In the genomic region with DNA sequence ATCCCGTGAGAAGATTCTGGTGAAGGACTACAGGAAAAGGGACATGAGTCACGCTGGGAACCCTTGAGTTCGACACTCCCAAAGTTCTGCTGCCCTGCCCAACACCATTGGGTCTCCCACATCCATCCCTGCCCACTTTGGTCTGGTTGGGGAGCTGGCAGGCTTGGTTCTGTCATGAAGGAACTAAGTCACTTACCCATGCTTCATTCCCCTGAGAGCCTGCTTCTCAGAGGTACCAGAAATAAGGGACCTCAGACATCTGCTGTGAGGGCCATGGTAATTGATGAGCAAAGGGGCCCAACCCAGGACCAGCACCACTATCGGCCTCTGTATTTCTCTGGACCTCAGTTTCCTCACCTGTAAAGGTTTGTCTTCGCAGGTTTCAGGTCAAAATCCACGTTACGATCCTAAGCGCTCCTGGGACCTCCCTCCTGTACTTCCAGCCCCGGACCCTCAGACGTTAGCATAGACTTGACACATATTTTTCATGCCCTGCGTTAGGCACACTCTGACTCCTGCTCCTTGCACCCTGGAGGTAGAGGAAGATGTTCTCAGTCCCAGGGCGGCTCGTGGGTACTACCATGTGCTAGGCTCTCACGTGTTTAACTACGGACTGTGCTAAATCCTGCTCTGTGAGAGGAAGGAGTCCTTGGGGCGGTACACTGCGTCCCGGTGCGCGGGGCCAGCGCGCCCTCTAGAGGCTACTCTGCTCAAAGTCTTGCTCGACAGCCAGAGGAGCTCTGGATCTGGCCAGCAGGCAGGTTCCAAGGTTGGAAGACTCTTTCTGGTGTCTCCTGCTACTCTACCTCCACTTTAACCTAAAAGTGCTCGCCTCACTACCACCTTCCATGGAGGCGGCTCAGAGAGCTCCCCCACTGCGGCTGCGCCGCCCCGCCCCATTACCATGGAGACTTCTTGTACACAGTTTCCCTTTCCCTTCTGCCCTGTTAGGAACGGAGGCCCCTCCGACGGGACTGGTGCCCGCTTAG, we compare ENCODE assay signal across 8 mouse cellular contexts. TPM values are rescaled to one million over a fixed set of nuclear protein-coding genes. Genes with fewer than 3 reads are reported as not detected.
DNase-seq lines count a peak whose midpoint lies in the region; ATAC-seq and TF ChIP-seq lines count a peak whose summit lies in the region.

Wdr38 (plus strand) TSS at position 91 of the 989 bp plus-strand sequence.

- H3K27me3 ChIP-seq in embryonic facial prominence, embryonic 15.5 days, result 0 out of 2 replicates have a peak, but pooled peaks cover 6% of the 10 kb centered on the region
- no peaks in the 10 kb centered on the region for H3K27me3 ChIP-seq in heart, embryonic 10.5 days (ENCODE audit: insufficient read depth, poor library complexity, severe bottlenecking)
- H3K27me3 ChIP-seq in kidney, embryonic 14.5 days (ENCODE audit: control insufficient read depth, insufficient read depth, low read length), result no peaks in the 10 kb centered on the region
- H3K27me3 ChIP-seq in limb, embryonic 14.5 days (ENCODE audit: control insufficient read depth, insufficient read depth, low read length), result no peaks in the 10 kb centered on the region
- H3K27me3 ChIP-seq in midbrain, embryonic 16.5 days (ENCODE audit: control insufficient read depth, insufficient read depth, low read depth, low read length), result no peaks in the 10 kb centered on the region
- H3K27me3 ChIP-seq in spleen, adult 2 months (ENCODE audit: control insufficient read depth, insufficient read depth, low read length), result no peaks in the 10 kb centered on the region

- H3K36me3 ChIP-seq in embryonic facial prominence, embryonic 15.5 days, result peaks cover 29% of the 10 kb centered on the region
- peaks cover 32% of the 10 kb centered on the region for H3K36me3 ChIP-seq in heart, embryonic 10.5 days
- H3K36me3 ChIP-seq in kidney, embryonic 14.5 days (ENCODE audit: control insufficient read depth, insufficient read depth, low read length), result peaks cover 33% of the 10 kb centered on the region
- H3K36me3 ChIP-seq in limb, embryonic 14.5 days (ENCODE audit: control insufficient read depth, insufficient read depth, low read length), result peaks cover 31% of the 10 kb centered on the region
- H3K36me3 ChIP-seq in midbrain, embryonic 16.5 days (ENCODE audit: control insufficient read depth, insufficient read depth, low read length), result peaks cover 12% of the 10 kb centered on the region
- H3K36me3 ChIP-seq in spleen, adult 2 months (ENCODE audit: control insufficient read depth, insufficient read depth, low read length), result peaks cover 19% of the 10 kb centered on the region

- TF ChIP-seq POLR2A in bone marrow macrophage, adult 2 months (IDR thresholded peaks at IDR 0.05; ENCODE audit: borderline replicate concordance, low read depth, low read length), result no peak
- no peak for TF ChIP-seq POLR2A in limb, embryonic 14.5 days (IDR thresholded peaks at IDR 0.05; ENCODE audit: borderline replicate concordance, extremely low read depth, insufficient read depth, insufficient read length)
- no peak for TF ChIP-seq POLR2A in spleen, adult 2 months (IDR thresholded peaks at IDR 0.05; ENCODE audit: low read depth, low read length)

- peak within 1 kb of the TSS; percentile 71 for H3K4me3 ChIP-seq in bone marrow macrophage, adult 2 months (ENCODE audit: insufficient read depth, low read length)
- H3K4me3 ChIP-seq in embryonic facial prominence, embryonic 15.5 days (replicated peaks), result peak within 1 kb of the TSS; percentile 53
- H3K4me3 ChIP-seq in heart, embryonic 10.5 days, result peak within 1 kb of the TSS; percentile 58
- peak within 1 kb of the TSS; percentile 24 for H3K4me3 ChIP-seq in kidney, embryonic 14.5 days (ENCODE audit: low read length)
- peak within 1 kb of the TSS; percentile 38 for H3K4me3 ChIP-seq in limb, embryonic 14.5 days (replicated peaks; ENCODE audit: low read length)
- peak within 1 kb of the TSS; percentile 37 for H3K4me3 ChIP-seq in midbrain, embryonic 16.5 days (ENCODE audit: low read depth, low read length)
- peak within 1 kb of the TSS; percentile 65 for H3K4me3 ChIP-seq in spleen, adult 2 months (ENCODE audit: extremely low read depth, insufficient read depth, insufficient read length)

- peak within 1 kb of the TSS; percentile 55 for H3K27ac ChIP-seq in bone marrow macrophage, adult 2 months (ENCODE audit: insufficient read depth, low read depth, low read length)
- peak within 1 kb of the TSS; percentile 75 for H3K27ac ChIP-seq in embryonic facial prominence, embryonic 15.5 days (replicated peaks)
- H3K27ac ChIP-seq in heart, embryonic 10.5 days, result peak within 1 kb of the TSS; percentile 84
- H3K27ac ChIP-seq in kidney, embryonic 14.5 days (ENCODE audit: low read depth, low read length), result no peak within 1 kb of the TSS
- no peak within 1 kb of the TSS; the same call in 1 of the 2 replicates for H3K27ac ChIP-seq in limb, embryonic 14.5 days (replicated peaks; ENCODE audit: low read depth, low read length)
- H3K27ac ChIP-seq in midbrain, embryonic 16.5 days (ENCODE audit: low read length), result no peak within 1 kb of the TSS
- peak within 1 kb of the TSS; percentile 37; the same call in 1 of the 2 replicates for H3K27ac ChIP-seq in spleen, adult 2 months (ENCODE audit: insufficient read depth, low read length)

- H3K9me3 ChIP-seq in embryonic facial prominence, embryonic 15.5 days (replicated peaks), result no peaks in the 10 kb centered on the region
- no peaks in the 10 kb centered on the region for H3K9me3 ChIP-seq in heart, embryonic 10.5 days
- H3K9me3 ChIP-seq in kidney, embryonic 14.5 days (ENCODE audit: control insufficient read depth, low read length), result no peaks in the 10 kb centered on the region
- H3K9me3 ChIP-seq in limb, embryonic 14.5 days (ENCODE audit: control insufficient read depth, low read length), result no peaks in the 10 kb centered on the region
- no peaks in the 10 kb centered on the region for H3K9me3 ChIP-seq in midbrain, embryonic 16.5 days (replicated peaks; ENCODE audit: control insufficient read depth, low read length, poor library complexity, severe bottlenecking)

- H3K4me2 ChIP-seq in embryonic facial prominence, embryonic 15.5 days (replicated peaks), result peak within 1 kb of the TSS; percentile 56
- H3K4me2 ChIP-seq in kidney, embryonic 14.5 days (replicated peaks; ENCODE audit: low read depth, low read length), result peak within 1 kb of the TSS; percentile 39
- peak within 1 kb of the TSS; percentile 60 for H3K4me2 ChIP-seq in limb, embryonic 14.5 days (replicated peaks; ENCODE audit: low read depth, low read length, severe bottlenecking)
- H3K4me2 ChIP-seq in midbrain, embryonic 16.5 days (ENCODE audit: low read length), result peak within 1 kb of the TSS; percentile 51

- peak; percentile 86 for ATAC-seq in embryonic facial prominence, embryonic 15.5 days (ENCODE audit: insufficient number of reproducible peaks, low FRiP score, low TSS enrichment, low read depth)
- ATAC-seq in kidney, embryonic 14.5 days (ENCODE audit: low FRiP score, low TSS enrichment), result peak; percentile 91
- ATAC-seq in limb, embryonic 14.5 days (ENCODE audit: low FRiP score, low read depth), result peak; percentile 85
- peak; percentile 91 for ATAC-seq in midbrain, embryonic 16.5 days

- peak; percentile 100 for TF ChIP-seq CTCF in bone marrow macrophage, adult 2 months (IDR thresholded peaks at IDR 0.05; ENCODE audit: low read depth, low read length)
- TF ChIP-seq CTCF in spleen, adult 2 months (IDR thresholded peaks at IDR 0.05; ENCODE audit: extremely low read depth, insufficient read depth, insufficient read length, insufficient replicate concordance), result peak; percentile 95

- 12% methylated on average over 33 of the region's 33 CpGs for WGBS in embryonic facial prominence, embryonic 15.5 days
- WGBS in heart, embryonic 10.5 days, result 13% methylated on average over 33 of the region's 33 CpGs
- WGBS in kidney, embryonic 14.5 days, result 15% methylated on average over 33 of the region's 33 CpGs
- 14% methylated on average over 33 of the region's 33 CpGs for WGBS in limb, embryonic 14.5 days
- 14% methylated on average over 33 of the region's 33 CpGs for WGBS in midbrain, embryonic 16.5 days
- 11% methylated on average over 33 of the region's 33 CpGs for WGBS in spleen, adult 2 months

- peak; percentile 93 for DNase-seq in B cell, adult 2 months
- peak; percentile 94 for DNase-seq in heart, embryonic 10.5 days (ENCODE audit: low spot score)
- peak; percentile 88 for DNase-seq in limb, embryonic 14.5 days (ENCODE audit: low spot score)
- peak; percentile 68 to 86 for DNase-seq in spleen, adult 2 months (ENCODE audit: low read depth in 1 of 2, low spot score in 2 of 2)

- H3K9ac ChIP-seq in embryonic facial prominence, embryonic 15.5 days, result peak within 1 kb of the TSS; percentile 39
- H3K9ac ChIP-seq in kidney, embryonic 14.5 days (ENCODE audit: low read depth, low read length), result peak within 1 kb of the TSS; percentile 44
- peak within 1 kb of the TSS; percentile 51 for H3K9ac ChIP-seq in limb, embryonic 14.5 days (ENCODE audit: low read depth, low read length, severe bottlenecking)
- H3K9ac ChIP-seq in midbrain, embryonic 16.5 days (ENCODE audit: low read depth, low read length), result peak within 1 kb of the TSS; percentile 50

- peaks cover 11% of the 10 kb centered on the region for H3K4me1 ChIP-seq in bone marrow macrophage, adult 2 months (ENCODE audit: control insufficient read depth, insufficient read depth, low read length)
- H3K4me1 ChIP-seq in embryonic facial prominence, embryonic 15.5 days, result peaks cover 14% of the 10 kb centered on the region
- H3K4me1 ChIP-seq in heart, embryonic 10.5 days, result peaks cover 23% of the 10 kb centered on the region
- 0 out of 2 replicates have a peak, but pooled peaks cover 1% of the 10 kb centered on the region for H3K4me1 ChIP-seq in kidney, embryonic 14.5 days (ENCODE audit: control insufficient read depth, insufficient read depth, low read length)
- H3K4me1 ChIP-seq in limb, embryonic 14.5 days (ENCODE audit: control insufficient read depth, insufficient read depth, low read length), result 0 out of 2 replicates have a peak, but pooled peaks cover 2% of the 10 kb centered on the region
- peaks cover 3% of the 10 kb centered on the region for H3K4me1 ChIP-seq in midbrain, embryonic 16.5 days (ENCODE audit: control insufficient read depth, insufficient read depth, low read length)
- peaks cover 3% of the 10 kb centered on the region; the same call in 1 of the 2 replicates for H3K4me1 ChIP-seq in spleen, adult 2 months (ENCODE audit: control insufficient read depth, insufficient read depth, insufficient read length)

RNA-seq across cellular contexts. Expression of gene Wdr38, which starts in this region (rescaled TPM):
- polyA plus RNA-seq in bone marrow macrophage, adult 2 months (2012; ENCODE audit: insufficient read depth, insufficient read length, missing spikeins), result 1.0 and 1.1 TPM in 2 replicates
- 2.2 and 4.2 TPM in 2 replicates for polyA plus RNA-seq in embryonic facial prominence, embryonic 15.5 days (2015; fragmentation: Nextera tagmentation; extraction: Ambion mirVana)
- polyA plus RNA-seq in heart, embryonic 10.5 days (2016; fragmentation: Nextera tagmentation; extraction: Ambion mirVana), result 0.89 and 1.4 TPM in 2 replicates
- polyA plus RNA-seq in kidney, embryonic 14.5 days (2014; fragmentation: Nextera tagmentation; extraction: Ambion mirVana), result 1.4 and 1.7 TPM in 2 replicates
- polyA plus RNA-seq in limb, embryonic 14.5 days (2012; rRNA removed), result 0.58 and 0.98 TPM in 2 replicates
- 1.3 TPM in 2 replicates for polyA plus RNA-seq in limb, embryonic 14.5 days (2014; fragmentation: Nextera tagmentation; extraction: Ambion mirVana)
- polyA plus RNA-seq in midbrain, embryonic 16.5 days (2015; fragmentation: Nextera tagmentation; extraction: Ambion mirVana), result 1.8 and 2.3 TPM in 2 replicates
- 0.44 and 0.50 TPM in 2 replicates for polyA plus RNA-seq in spleen, adult 2 months (2012; rRNA removed)

Comparison
In these comparisons a context has a peak if more than half of its experiments do, and no peak if none do; other contexts are left out.
1. Peak in DNase-seq, H3K4me3 ChIP-seq and H3K27ac ChIP-seq in spleen, adult 2 months; RNA of the gene not detected or under 1 TPM.
2. H3K27ac ChIP-seq: peak in bone marrow macrophage, adult 2 months (single experiment), embryonic facial prominence, embryonic 15.5 days (single experiment) and heart, embryonic 10.5 days (single experiment); none in kidney, embryonic 14.5 days (single experiment), limb, embryonic 14.5 days (single experiment) and midbrain, embryonic 16.5 days (single experiment).
3. Peak in every context shown above with its lines, with median percentiles within 50 percentile points of each other: DNase-seq, H3K4me3 ChIP-seq, ATAC-seq, H3K4me2 ChIP-seq and H3K9ac ChIP-seq.